Mouse (Mus musculus) retina, postnatal 7 days (tissue): ENCODE data around the gene Asb16.
A peak's percentile ranks its signal among the peaks of the same experiment; 100 is the strongest.

Source experiments
- DNase-seq: peaks from one replicate; pipeline ENCODE4 v3.0.0-alpha.2; 2012; ENCODE audit warnings: low read depth, low spot score

The Asb16 gene

DNA sequence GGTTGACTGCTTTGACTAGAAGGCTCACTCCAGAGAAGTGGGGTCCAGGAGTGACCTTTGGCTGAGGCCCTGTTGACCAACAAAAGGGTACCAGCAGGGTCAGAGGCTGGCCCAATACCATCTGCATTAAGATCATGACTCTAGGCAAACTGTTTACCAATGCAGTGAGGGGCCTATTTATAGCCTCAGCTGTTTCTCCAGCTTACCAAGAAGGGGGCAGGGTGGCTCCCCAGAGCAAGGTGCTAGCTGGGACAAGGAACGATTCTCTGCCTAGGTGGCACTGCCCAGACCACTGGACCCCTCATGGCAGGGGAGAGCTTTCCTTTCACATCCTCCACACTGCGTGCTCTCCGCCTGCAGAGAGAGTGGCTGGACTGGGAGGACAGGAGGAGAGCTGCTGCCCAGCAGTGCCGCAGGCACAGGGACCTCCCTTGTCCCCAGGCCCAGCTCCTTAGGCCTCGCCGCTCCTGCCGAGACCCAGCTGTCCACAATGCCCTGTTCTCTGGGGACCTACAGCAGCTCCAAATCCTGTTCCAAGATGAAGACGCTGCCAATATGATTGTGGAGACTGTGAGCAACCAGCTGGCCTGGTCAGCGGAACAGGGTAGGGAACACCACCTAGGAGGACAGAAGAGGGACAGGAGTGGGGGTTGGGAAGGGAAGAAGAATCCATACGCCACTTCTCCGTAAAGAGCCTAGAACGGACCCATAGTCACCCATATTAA lies at the start of gene Asb16:
TSS of gene Asb16 (plus strand) at position 224 of the 725 bp plus-strand sequence.
- no peak for DNase-seq

DNA sequence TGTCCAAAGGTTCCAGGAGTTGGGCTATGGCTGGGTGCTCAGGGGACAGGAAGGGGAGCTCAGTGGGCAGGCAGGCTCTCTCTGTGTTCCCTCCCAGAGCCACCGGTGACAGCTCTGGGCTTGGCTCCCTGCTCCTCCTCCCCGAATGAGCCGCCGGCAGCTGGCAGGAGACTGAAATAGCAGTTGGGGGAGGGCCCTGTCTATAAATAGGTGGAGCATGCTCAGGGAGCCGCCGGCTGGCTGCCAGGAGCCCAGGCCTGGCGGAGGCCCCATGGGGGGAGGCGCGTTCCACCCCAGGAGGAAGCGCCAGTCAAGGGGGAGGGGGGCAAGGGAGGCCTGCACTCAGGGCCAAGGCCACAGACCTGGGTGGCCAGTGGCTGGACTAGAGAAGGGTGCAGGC lies 49.8 kb upstream of the Asb16 start:
- peak; percentile 84 for DNase-seq

DNA sequence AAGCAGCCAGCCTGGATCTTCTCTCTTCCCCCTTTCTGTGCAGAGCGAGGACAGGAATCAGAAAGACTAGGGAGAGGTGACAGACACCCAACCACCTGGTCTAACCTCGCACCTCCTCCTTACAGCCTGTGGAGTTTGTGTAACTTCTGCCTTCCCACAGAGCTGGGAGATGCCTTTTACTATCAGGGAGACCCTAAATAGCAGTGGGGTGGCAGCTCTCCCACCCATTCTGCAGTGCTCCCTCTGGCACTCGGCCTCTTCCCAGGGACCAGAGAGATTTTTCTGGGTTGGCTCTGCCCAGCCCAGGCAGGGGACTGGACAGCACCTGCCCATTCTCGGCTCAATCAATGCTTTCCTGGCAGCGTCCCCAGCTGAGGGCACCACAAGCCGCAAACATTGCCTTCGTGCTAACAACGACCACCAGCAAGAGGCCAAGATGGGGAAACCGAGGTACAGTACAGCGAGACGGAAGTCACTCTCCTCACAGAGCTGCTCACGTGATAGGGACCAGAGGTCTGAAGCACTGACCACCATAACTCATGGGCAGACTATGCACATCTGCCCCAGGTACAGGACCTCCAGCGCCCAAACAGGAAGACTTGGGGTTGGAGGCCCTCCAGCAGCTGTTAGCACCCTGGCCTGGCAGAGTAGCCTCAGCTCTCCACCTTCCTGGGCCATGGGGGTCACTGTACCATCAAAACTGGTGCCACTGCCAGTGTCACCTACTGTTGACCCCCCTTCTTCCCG lies 49.1 kb upstream of the Asb16 start:
- no peak for DNase-seq

DNA sequence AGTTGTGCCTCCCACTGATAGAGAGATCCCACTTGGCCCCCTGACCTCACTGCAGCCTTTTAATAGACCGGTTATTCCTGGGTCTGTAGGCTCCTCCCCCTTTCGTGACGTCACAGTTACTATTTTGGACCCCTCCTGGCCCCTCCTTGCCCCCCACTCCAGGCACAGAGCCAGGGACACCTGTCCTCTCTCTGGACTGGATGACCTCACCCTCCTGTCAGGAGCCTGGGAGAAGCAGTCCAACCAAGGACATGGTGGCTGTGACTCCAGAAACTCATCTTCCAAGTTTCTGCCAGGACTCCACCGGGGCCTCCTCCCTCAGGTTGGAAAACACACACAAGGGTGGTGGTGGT lies 48.6 kb upstream of the Asb16 start:
- no peak for DNase-seq

DNA sequence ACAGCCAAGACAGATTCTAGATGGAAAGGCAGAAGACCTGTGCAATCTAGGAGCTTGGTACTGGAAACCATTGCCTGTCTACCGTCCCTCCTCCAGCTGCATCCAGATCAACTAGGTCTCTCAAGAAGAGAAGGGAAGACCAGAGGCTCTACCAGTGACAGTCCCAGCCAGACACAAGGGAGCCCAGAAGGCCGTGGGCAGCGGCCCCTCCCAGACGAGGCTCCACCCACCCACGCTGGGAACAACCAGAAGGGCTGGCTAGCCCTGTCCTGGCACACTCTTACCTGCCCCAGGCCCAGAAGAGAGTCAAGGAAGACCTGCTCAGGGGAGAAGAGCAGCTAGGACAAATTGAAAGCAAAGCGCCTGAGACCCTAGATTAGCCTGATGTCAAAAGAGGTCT lies 48.1 kb upstream of the Asb16 start:
- no peak for DNase-seq

DNA sequence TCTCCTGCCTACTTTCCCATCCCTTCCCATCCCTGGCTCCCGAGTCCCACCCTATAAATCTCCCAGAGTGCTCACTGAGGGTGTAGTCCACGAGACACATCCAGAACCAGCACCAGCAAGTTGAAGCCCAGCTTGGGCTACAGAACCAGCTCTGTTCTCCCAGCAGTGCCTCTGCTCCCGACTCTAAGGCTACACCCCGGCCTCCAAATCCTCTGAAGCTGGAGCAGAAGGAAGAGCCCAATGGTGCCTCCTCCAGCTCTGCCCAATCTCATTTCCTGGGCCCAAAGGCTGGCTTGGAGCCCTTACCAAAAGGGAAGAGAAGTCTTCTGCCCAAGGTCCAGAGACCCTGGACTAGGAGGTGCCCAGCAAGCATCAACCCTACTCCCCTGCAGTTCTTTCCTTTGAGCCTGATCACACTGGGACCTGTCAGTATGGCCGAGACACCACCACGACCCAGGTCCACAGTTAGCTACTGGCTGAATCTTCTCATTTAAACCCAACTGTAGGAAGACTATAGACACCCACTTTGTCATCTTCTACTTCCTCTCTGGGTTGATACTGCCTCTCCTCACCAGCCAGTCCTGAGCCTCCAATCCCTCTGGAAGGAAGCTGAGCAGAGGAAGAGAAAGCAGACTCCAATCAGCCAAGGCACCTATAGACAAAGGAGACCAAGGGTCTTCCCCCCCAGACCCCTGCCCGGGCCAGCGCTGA lies 47.1 kb upstream of the Asb16 start:
- DNase-seq, result no peak

DNA sequence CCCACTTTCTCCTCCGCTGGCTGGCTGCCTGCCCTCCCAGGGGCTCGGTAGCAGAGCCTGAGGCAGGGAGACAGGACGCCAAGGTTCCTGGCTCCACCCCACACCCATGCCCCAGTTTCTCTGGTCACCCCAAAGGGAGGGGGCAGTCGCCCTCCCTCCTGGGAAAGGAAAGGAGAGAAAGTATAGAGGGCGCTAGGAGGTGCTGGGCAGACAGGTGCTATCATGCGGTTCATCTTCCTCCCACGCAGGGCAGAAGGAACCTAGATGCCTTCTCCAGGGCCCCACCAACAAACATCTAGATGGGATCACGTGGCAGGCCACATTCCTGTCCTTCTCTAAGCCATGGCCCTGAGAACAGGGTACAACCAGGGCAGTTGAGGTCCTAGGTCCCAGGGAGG lies 46.6 kb upstream of the Asb16 start:
- DNase-seq, result no peak

DNA sequence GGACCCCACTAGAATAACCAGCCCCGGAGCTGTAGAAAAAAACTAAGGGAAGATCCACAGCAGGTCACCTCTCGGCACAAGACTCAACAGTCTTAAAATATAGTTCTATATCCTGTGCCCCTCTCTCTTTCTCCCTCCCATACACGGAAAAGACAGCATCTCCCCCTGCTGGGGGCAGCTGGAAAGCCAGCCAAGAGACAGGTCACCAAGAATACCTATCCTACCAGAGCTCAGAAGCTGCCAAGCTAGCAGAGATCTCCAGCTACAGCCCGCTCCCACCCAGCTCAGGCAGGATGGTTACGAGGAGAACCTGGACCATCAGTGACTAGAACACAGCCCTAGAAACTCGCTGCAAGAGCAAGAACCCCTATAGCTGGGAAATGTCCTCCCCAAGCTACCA lies 45.4 kb upstream of the Asb16 start:
- DNase-seq, result peak; percentile 58

DNA sequence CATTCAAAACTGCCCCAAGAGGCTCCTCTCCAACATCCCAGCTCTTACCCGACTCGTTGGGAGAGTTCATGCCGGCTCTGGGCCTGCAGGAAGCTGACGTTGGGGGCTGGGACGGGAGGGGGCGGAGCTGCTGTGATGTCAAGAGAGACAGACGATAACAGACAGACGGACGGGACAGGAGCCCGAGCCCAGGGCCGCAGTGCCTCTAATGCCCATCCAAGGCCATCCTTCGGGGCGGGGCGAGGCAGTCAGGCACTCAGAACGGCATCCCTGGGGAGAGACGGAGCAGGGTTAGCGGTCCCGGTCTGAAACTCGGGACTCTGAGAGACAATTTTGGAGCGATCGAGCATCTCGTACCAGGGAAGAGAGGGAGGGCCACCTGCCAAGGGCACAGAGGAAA lies 43.9 kb upstream of the Asb16 start:
- DNase-seq, result no peak

DNA sequence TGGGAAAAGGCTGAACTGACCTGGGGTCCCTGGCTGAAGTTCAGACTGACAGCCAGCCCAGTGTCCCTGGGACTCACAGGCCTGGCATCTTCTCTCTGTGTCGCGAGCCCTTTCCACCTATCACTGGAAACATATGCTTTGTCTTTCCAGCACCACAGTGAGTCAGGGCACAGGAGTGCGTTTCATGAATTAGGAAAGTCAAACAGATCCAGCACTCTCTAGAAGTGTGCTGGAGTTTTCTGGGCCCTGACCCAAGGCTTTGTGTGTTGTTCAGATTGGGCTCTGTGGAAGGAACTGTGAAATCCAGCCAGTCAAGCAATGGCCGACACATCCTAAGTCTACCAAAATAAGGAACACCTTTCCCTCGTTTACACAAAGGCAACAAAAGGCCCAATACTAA lies 43.3 kb upstream of the Asb16 start:
- DNase-seq, result no peak

DNA sequence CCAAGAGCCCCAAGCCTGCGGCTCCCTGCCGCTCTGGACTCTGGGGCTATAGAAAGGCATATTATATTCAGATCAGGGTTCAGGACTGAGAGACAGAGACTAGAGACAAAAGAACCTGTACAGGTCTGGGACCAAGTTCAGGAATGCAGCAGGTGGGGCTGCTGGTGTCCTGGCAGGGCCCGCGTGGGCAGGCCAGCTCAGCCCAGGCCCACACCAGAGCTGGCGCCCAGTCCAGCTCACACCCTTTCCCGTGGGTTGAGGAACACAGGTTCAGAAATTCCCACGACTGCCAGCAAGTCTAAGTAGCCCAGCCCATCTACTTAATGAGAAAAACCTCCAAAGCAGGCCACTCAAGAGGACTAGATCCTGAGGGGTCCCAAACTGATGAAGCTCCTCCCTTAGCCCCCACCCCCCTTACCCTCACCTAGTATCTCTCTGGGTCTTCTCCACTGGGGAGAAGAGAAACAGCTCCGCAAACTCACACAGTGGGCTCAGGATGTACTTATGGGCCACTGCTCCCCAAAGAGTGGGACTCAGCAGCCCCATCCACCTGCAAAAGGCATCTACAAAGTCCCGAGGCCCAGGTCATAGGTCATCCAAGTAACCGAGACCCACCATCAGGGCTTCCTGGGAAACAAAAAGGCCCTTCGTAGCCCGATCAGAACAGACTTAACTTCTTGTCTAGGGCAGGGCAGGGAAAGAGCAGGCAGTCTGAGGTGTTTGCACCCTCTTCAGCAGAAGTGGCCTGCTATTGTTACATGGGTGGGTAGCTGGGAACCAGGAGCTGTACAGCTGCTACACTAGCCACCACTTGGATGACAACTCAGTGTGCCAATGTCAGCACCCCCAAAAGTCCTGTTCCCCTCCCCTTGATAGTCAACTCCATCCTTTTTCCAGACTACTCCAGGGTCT lies 42.2 kb upstream of the Asb16 start:
- DNase-seq, result no peak

DNA sequence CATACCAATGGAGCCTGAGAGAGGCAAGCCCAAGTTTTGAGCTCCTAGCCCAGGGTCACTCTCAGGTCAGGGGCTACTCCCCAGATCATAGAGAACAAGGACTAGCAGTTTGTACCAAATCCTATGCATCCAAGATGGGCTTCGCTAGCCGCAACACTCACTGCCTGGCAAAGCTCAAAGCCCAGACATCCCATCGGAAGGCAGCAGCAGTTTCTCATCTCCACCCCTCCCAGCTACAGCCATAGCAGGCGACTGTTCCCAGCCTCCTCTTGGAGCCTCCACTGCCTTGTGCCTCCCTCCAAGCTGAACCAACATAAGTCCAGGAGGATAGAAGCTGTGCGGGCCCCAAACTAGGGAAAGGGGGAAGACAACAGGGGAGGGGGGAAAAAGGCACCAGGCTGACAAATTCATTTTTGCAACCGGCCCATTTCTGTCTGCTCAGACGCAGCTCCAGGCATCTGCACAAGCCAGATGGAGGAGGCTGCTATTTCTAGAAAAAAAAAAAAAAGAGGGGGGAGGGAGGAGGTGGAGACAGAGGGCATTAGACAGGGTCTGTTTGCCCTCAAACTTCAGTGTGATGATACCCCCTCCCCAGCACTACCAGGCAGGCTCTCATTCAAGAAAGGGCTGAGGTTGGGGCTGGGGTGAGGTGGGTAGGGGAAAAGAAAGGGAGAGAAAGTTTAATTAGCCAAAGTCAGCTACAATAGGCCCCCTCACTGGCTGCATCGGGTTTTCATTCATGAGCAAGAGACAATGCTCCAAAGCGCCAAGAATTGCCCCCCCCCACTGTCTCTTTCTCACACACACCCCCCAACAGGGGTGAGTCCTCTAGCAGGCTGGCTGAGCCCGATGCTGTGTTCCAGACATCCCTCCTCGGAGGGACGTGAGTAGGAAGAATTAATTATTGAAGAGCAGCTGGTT lies 41.0 kb upstream of the Asb16 start:
- no peak for DNase-seq

DNA sequence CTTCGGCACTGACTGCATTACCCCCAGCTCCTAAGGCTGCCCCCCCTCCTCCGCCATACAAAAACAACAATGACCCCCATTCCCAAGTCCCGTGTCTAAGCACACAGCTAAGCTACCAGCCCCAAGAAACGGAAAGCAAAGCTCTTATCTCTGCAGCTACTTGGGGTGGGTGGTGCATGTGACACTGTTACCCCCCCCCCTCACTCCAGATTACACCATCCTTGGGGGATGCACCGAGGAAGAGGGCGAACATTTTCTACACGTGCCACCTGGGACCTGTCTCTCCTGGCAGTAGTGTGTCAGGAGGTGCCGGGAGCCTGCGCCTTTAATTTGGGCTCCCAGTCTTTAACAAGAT lies 40.4 kb upstream of the Asb16 start:
- DNase-seq, result no peak

DNA sequence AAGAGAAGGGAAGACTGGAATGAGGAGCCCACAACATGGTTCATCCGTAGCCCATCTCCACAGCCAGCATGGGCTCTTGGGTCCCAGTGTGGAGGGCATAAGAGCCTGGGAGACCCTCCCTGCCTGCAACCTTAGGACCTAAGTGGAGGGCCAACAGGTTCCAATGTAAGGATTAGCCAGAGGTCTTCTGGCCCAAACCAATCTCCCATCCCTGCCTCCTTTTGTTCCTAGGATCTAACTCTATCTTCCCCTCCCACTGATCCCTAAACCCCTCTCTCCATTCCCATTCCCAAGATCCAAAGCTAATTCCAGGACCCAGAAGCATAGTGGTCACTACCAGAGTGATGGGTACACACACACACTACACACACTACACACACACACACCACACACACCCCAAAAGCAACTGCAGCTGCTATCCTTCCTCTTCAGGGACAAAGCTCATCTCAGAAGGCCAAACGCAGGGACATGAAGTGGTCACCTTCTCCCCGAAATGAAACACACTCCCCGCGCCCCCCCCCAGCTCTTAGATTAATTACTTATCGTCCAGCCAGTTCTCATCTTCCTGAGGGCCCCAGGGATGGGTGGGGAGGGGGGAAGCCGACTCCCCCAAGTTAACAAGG lies 39.8 kb upstream of the Asb16 start:
- no peak for DNase-seq

DNA sequence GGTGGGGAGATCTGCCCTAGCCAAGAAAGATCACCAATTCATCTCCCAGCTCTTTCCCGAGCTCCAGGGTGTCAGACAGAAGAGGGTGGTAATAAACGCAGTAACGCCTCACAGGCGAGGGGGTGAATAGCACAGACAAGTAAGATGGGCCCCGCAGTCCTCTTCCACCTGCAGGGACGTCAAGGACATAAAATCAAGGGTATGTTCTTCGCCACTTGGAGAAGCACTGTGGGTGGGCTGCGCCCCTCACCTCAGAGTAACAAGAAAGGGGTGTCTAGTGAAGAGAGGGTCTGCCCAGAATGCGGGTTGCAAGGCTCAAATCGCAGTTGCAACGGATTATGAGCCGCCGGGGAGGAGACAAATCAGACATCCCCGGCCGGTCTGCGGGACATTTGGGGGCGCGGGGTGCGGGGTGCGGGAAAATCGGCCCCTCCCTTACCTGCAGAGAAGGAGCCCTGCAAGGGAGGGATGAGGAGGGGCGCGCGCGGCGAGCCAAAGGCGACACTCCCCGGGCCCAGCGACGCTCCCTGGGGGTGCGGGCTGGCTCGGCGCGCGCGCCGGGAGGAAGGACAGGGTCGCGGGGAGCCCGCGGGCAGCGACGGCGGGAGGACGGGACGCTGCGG lies 39.1 kb upstream of the Asb16 start:
- DNase-seq, result no peak

DNA sequence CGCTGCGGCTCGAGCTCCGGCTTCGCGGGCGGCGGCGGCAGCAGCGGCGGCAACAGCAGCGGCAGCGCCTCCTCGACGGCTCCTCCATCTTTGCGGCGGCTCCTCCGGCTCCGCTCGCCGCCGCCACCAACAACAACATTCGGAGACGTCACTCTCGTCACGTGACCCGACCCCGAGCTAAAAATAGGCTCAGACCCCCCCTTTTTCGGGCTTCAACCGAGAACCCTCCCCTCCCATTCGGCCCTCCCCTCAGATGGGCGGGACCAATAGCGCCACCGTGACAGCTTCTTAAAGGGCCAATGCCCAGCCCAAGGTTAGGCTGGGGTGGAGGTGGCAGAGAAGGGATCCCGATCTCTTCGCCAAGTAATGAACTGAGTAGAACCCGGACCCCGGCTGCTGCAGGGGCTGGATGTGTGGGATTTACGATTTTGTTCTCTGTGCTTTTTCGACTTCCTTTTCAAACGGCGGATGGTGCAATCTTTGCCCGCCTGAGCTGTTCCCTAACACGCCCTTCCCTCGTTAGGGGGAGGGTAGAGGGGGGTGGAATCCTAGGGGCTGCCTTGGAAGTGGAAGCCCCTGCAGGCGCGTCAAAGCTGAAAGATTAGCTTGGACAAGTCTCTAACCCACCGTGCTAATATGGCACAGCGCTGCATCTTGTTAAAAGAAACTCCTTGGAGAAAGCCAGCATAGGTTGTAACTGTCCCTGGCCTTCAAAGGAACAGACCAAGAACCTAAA lies 38.4 kb upstream of the Asb16 start, which contains the start of gene Hdac5:
TSS of gene Hdac5 (minus strand) at position 161 of the 736 bp plus-strand sequence.
- DNase-seq, result peak; percentile 98

DNA sequence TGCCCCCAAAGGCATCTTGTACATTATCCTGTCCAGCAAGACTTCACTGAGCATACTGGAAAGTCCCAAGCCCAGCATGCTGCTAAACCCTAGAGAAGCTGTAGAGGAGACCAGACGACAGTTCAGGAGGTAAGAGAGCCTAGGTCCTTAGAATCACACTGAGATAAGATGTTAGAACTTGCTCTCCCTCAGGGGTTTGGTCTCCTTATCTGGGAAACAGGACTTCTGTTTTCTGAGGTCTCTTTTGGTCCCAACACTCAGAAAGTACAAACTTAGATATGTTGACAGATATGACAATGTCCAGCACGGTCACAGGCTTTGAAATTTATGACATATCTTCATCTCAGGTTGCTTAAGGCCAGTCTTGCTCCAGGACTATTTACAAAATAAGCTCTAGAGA lies 32.5 kb upstream of the Asb16 start:
- DNase-seq, result no peak

DNA sequence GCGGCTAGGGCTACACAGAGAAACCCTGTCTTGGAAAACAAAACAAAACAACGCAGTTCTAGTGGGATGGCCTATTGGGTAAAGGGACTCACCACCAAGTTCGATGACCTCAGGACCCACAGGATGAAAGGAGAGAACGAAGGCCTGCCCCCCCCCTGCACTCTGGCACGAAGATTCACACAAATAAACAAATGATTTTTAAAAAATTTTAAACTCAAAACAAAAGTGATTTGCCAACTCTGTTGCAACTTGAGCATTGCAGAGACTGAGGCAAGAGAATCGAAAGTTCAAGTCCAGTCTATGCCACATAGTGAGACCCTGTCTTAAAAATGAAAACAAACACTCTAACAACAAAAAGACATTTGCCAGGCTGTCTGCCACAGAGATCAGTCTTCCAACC lies 27.9 kb upstream of the Asb16 start:
- DNase-seq, result no peak

DNA sequence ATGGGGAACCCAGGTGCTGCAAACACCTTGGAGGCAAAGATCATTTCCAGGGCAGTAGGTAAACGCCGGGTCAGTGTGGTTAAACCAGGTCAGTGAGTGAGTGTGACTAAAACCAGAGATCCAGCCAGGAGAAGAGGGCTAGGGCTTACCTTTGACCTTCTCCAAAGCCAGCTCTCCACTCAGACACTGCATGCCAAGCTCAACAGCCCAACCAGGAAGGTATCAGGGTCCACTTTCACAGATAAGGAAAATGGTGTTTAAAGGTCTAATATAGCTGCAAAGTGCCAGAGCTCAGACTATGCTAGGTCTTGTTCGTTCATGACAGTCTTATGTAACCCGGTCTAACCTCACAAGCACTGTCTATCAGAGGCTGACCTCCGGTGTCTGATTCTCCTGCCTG lies 27.3 kb upstream of the Asb16 start:
- DNase-seq, result no peak
